Comparison of ENCODE assay signal across 9 mouse cellular contexts in genomic region chr4:99766753-99767152, GRCm38 (mm10). TPM values are rescaled to one million over a fixed set of nuclear protein-coding genes. Genes with fewer than 3 reads are reported as not detected.
DNase-seq lines count a peak whose midpoint lies in the region; ATAC-seq and TF ChIP-seq lines count a peak whose summit lies in the region.
"Had no signal": no experiment of that assay in that cellular context is flagged by ENCODE, and none has a peak within 500 bp of the region (broad histone marks: within the 10 kb centered on the region; RNA-seq: fewer than 3 reads in every experiment).

No protein-coding gene starts in this region.

- H3K79me2 ChIP-seq in MEL (ENCODE audit: control insufficient read depth, insufficient read depth, low read length, poor library complexity) = no peaks in the 10 kb centered on the region

- TF ChIP-seq RAD21 in MEL (IDR thresholded peaks at IDR 0.05; ENCODE audit: low read depth, low read length) = peak; percentile 17

- no peak overlapping the region for H3K4me2 ChIP-seq in hindbrain, embryonic 11.5 days (replicated peaks; ENCODE audit: low read depth, low read length)
- H3K4me2 ChIP-seq: neural tube, embryonic 13.5 days had no signal

- no peaks in the 10 kb centered on the region for H3K4me1 ChIP-seq in hindbrain, embryonic 11.5 days (replicated peaks; ENCODE audit: control insufficient read depth, insufficient read depth, low read length)
- no peaks in the 10 kb centered on the region for H3K4me1 ChIP-seq in hindbrain, embryonic 10.5 days (replicated peaks)
- no peaks in the 10 kb centered on the region for H3K4me1 ChIP-seq in MEL (ENCODE audit: control insufficient read depth in 1 of 2, insufficient read depth in 2 of 2, low read length in 2 of 2)
- H3K4me1 ChIP-seq in embryonic facial prominence, embryonic 10.5 days = no peaks in the 10 kb centered on the region
- H3K4me1 ChIP-seq: neural tube, embryonic 13.5 days had no signal

- no peak for ATAC-seq in hindbrain, embryonic 11.5 days (ENCODE audit: low FRiP score)

- TF ChIP-seq EP300 in MEL (IDR thresholded peaks at IDR 0.05; ENCODE audit: low read depth in 1 of 2, low read length in 2 of 2) = no peak

- no peak overlapping the region for H3K27ac ChIP-seq in hindbrain, embryonic 11.5 days (ENCODE audit: low read depth, low read length)
- H3K27ac ChIP-seq in hindbrain, embryonic 10.5 days = no peak overlapping the region
- no peak overlapping the region for H3K27ac ChIP-seq in MEL (ENCODE audit: control insufficient read depth, low read depth, low read length)
- no peak overlapping the region for H3K27ac ChIP-seq in embryonic facial prominence, embryonic 10.5 days (replicated peaks)
- H3K27ac ChIP-seq: neural tube, embryonic 13.5 days had no signal

- H3K9me3 ChIP-seq in hindbrain, embryonic 11.5 days (ENCODE audit: control insufficient read depth, low read length) = no peaks in the 10 kb centered on the region
- H3K9me3 ChIP-seq in hindbrain, embryonic 10.5 days = no peaks in the 10 kb centered on the region
- H3K9me3 ChIP-seq in MEL (replicated peaks; ENCODE audit: insufficient read depth, low read length) = no peaks in the 10 kb centered on the region
- no peaks in the 10 kb centered on the region for H3K9me3 ChIP-seq in embryonic facial prominence, embryonic 10.5 days
- H3K9me3 ChIP-seq: neural tube, embryonic 13.5 days had no signal

- no peak for TF ChIP-seq POLR2A in MEL (IDR thresholded peaks at IDR 0.05; ENCODE audit: control insufficient read depth in 1 of 2, insufficient read depth in 1 of 2, low read depth in 1 of 2, low read length in 2 of 2, poor library complexity in 1 of 2)

- WGBS in hindbrain, embryonic 11.5 days = 57% methylated on average over 1 of the region's 1 CpGs
- 52% methylated on average over 1 of the region's 1 CpGs for WGBS in hindbrain, embryonic 10.5 days
- 51% methylated on average over 1 of the region's 1 CpGs for WGBS in embryonic facial prominence, embryonic 10.5 days

- TF ChIP-seq CTCF in MEL (IDR thresholded peaks at IDR 0.05 in 2 of 3, conservative IDR thresholded peaks at IDR 0.05 in 1 of 3; ENCODE audit: control insufficient read depth in 1 of 3, insufficient read depth in 1 of 3, low read depth in 2 of 3, low read length in 3 of 3, poor library complexity in 1 of 3, severe bottlenecking in 1 of 3) = peak in 2 of 3 experiments; percentile 16 to 30; a peak in 2 of 6 replicates

- no peak overlapping the region for H3K4me3 ChIP-seq in hindbrain, embryonic 11.5 days (ENCODE audit: low read depth, low read length)
- no peak overlapping the region for H3K4me3 ChIP-seq in hindbrain, embryonic 10.5 days
- H3K4me3 ChIP-seq in MEL (ENCODE audit: control insufficient read depth in 1 of 2, insufficient read depth in 1 of 2, low read depth in 2 of 2, low read length in 2 of 2) = no peak overlapping the region
- H3K4me3 ChIP-seq in embryonic facial prominence, embryonic 10.5 days = no peak overlapping the region
- H3K4me3 ChIP-seq: neural tube, embryonic 13.5 days had no signal

- peak; percentile 26 for DNase-seq in hindbrain, embryonic 11.5 days (ENCODE audit: low spot score)
- DNase-seq in hindbrain, embryonic 10.5 days (ENCODE audit: low spot score) = no peak
- peak; percentile 28 for DNase-seq in MEL (ENCODE audit: low read depth, low spot score)
- DNase-seq in embryonic facial prominence, embryonic 10.5 days (ENCODE audit: low spot score) = peak; percentile 10
- DNase-seq in kidney, postnatal 36 days = peak; percentile 15 to 32
- no peak for DNase-seq in urinary bladder, postnatal 14 days (ENCODE audit: low spot score)
- no peak for DNase-seq in right cerebral cortex, postnatal 25 days
- DNase-seq in thymus, postnatal 10 days (ENCODE audit: low spot score in 2 of 2) = no peak

- no peak overlapping the region for H3K9ac ChIP-seq in hindbrain, embryonic 11.5 days (ENCODE audit: low read depth, low read length)
- no peak overlapping the region for H3K9ac ChIP-seq in MEL (ENCODE audit: control insufficient read depth, low read depth, low read length, poor library complexity, severe bottlenecking)
- H3K9ac ChIP-seq: neural tube, embryonic 13.5 days had no signal

- H3K27me3 ChIP-seq in hindbrain, embryonic 11.5 days (ENCODE audit: control insufficient read depth, insufficient read depth, low read length) = no peaks in the 10 kb centered on the region
- no peaks in the 10 kb centered on the region for H3K27me3 ChIP-seq in hindbrain, embryonic 10.5 days (ENCODE audit: insufficient read depth, poor library complexity, severe bottlenecking)
- no peaks in the 10 kb centered on the region for H3K27me3 ChIP-seq in MEL (ENCODE audit: control insufficient read depth in 1 of 2, insufficient read depth in 2 of 2, low read length in 2 of 2)
- H3K27me3 ChIP-seq in embryonic facial prominence, embryonic 10.5 days (replicated peaks; ENCODE audit: low read depth, poor library complexity, severe bottlenecking) = no peaks in the 10 kb centered on the region
- H3K27me3 ChIP-seq: neural tube, embryonic 13.5 days had no signal

- H3K36me3 ChIP-seq in hindbrain, embryonic 11.5 days (ENCODE audit: control insufficient read depth, insufficient read depth, low read length) = no peaks in the 10 kb centered on the region
- H3K36me3 ChIP-seq in hindbrain, embryonic 10.5 days = no peaks in the 10 kb centered on the region
- no peaks in the 10 kb centered on the region for H3K36me3 ChIP-seq in MEL (ENCODE audit: control insufficient read depth in 1 of 2, insufficient read depth in 2 of 2, low read length in 2 of 2)
- no peaks in the 10 kb centered on the region for H3K36me3 ChIP-seq in embryonic facial prominence, embryonic 10.5 days (replicated peaks)
- H3K36me3 ChIP-seq: neural tube, embryonic 13.5 days had no signal

TF ChIP-seq in MEL, 35 proteins besides CTCF, POLR2A, EP300 and RAD21:
- TF ChIP-seq TBP (IDR thresholded peaks at IDR 0.05; ENCODE audit: low read depth, low read length) = no peak
- no peak for TF ChIP-seq MEF2A (IDR thresholded peaks at IDR 0.05; ENCODE audit: extremely low read depth, insufficient replicate concordance, low read depth, low read length, poor library complexity, severe bottlenecking)
- TF ChIP-seq SMC3 (IDR thresholded peaks at IDR 0.05; ENCODE audit: low read depth, low read length) = 0 out of 2 replicates have a peak, but pooled peaks have one; percentile 18

RNA-seq across cellular contexts. Expression of gene Alg6, which starts 51.3 kb away (rescaled TPM):
- polyA plus RNA-seq in hindbrain, embryonic 11.5 days (2014; fragmentation: Nextera tagmentation; extraction: Ambion mirVana) = 13.9 and 18.4 TPM in 2 replicates
- 11.5 and 17.1 TPM in 2 replicates for polyA plus RNA-seq in hindbrain, embryonic 10.5 days (2016; fragmentation: Nextera tagmentation; extraction: Ambion mirVana)
- 12.2 and 16.4 TPM in 2 replicates for total RNA-seq in MEL (2012; rRNA removed)
- 10 to 100 TPM in 1 of 2 experiments, not detected in 1; 15.0 TPM for polyA plus RNA-seq in MEL (2012; ENCODE audit: insufficient read depth in 1 of 2, insufficient read length in 2 of 2, low read depth in 1 of 2, low replicate concordance in 2 of 2, missing spikeins in 1 of 2)
- 17.5 and 20.3 TPM in 2 replicates for polyA plus RNA-seq in embryonic facial prominence, embryonic 10.5 days (2016; fragmentation: Nextera tagmentation; extraction: Ambion mirVana)

Comparison
In these comparisons a context has a peak if more than half of its experiments do, and no peak if none do; other contexts are left out.
1. DNase-seq: peak in hindbrain, embryonic 11.5 days (single experiment), MEL (single experiment), embryonic facial prominence, embryonic 10.5 days (single experiment) and kidney, postnatal 36 days (2 of 2); none in hindbrain, embryonic 10.5 days (single experiment), urinary bladder, postnatal 14 days (single experiment), right cerebral cortex, postnatal 25 days (single experiment) and thymus, postnatal 10 days (0 of 2).